Comparison of ENCODE assay signal across 20 mouse cellular contexts in genomic region chr19:43919841-43920240, GRCm38 (mm10). TPM values are rescaled to one million over a fixed set of nuclear protein-coding genes. Genes with fewer than 3 reads are reported as not detected.
DNase-seq lines count a peak whose midpoint lies in the region; ATAC-seq and TF ChIP-seq lines count a peak whose summit lies in the region.
"Had no signal": no experiment of that assay in that cellular context is flagged by ENCODE, and none has a peak within 500 bp of the region (broad histone marks: within the 10 kb centered on the region; RNA-seq: fewer than 3 reads in every experiment).

No protein-coding gene starts in this region.

- no peaks in the 10 kb centered on the region for H3K79me2 ChIP-seq in CH12.LX (replicated peaks; ENCODE audit: control insufficient read depth, extremely low read depth, insufficient read depth, poor library complexity, severe bottlenecking)

- dilution Hi-C loops in CH12.LX (cut with MboI; ENCODE audit: extremely low pct_ligation_motif_present, extremely low pct_unique_long_range_greater_than_20kb, low sequenced_read_pairs), result no loop called here

- H3K4me1 ChIP-seq in kidney, embryonic 15.5 days, result peaks cover 51% of the 10 kb centered on the region
- H3K4me1 ChIP-seq in CH12.LX (ENCODE audit: control insufficient read depth in 1 of 2, insufficient read depth in 2 of 2), result peaks cover 4 to 21% of the 10 kb centered on the region in 2 experiments; a peak in 2 of 4 replicates
- peaks cover 20% of the 10 kb centered on the region for H3K4me1 ChIP-seq in hindbrain, embryonic 10.5 days (replicated peaks)

- H3K27ac ChIP-seq in kidney, embryonic 15.5 days, result no peak overlapping the region; the same call in 1 of the 2 replicates
- H3K27ac ChIP-seq in CH12.LX (ENCODE audit: insufficient read depth, low read depth), result no peak overlapping the region
- no peak overlapping the region for H3K27ac ChIP-seq in hindbrain, embryonic 10.5 days
- H3K27ac ChIP-seq: forebrain, embryonic 13.5 days; intestine, embryonic 15.5 days; liver, embryonic 13.5 days; midbrain, embryonic 10.5 days; neural tube, embryonic 13.5 days had no signal

- in situ Hi-C loops in CH12.LX (cut with MboI; ENCODE audit: low pct_ligation_motif_present, low pct_unique_long_range_greater_than_20kb, low sequenced_read_pairs), result no loop called here

- no peak overlapping the region for H3K4me3 ChIP-seq in kidney, embryonic 15.5 days (replicated peaks)
- H3K4me3 ChIP-seq in CH12.LX (replicated peaks in 1 of 3; ENCODE audit: low read depth in 2 of 3, low read length in 2 of 3, poor library complexity in 1 of 3), result no peak overlapping the region
- no peak overlapping the region for H3K4me3 ChIP-seq in hindbrain, embryonic 10.5 days
- H3K4me3 ChIP-seq: forebrain, embryonic 13.5 days; intestine, embryonic 15.5 days; myocyte; neural tube, embryonic 13.5 days had no signal

- no peaks in the 10 kb centered on the region for H3K27me3 ChIP-seq in kidney, embryonic 15.5 days
- H3K27me3 ChIP-seq in CH12.LX (replicated peaks), result no peaks in the 10 kb centered on the region
- peaks cover 13% of the 10 kb centered on the region for H3K27me3 ChIP-seq in hindbrain, embryonic 10.5 days (ENCODE audit: insufficient read depth, poor library complexity, severe bottlenecking)
- H3K27me3 ChIP-seq: forebrain, embryonic 13.5 days; intestine, embryonic 15.5 days; neural tube, embryonic 13.5 days had no signal

- ATAC-seq in kidney, embryonic 15.5 days (replicated peaks; ENCODE audit: low FRiP score), result no peak
- ATAC-seq: forebrain, embryonic 13.5 days; hindbrain, embryonic 16.5 days; intestine, embryonic 15.5 days; midbrain, embryonic 16.5 days had no signal

- TF ChIP-seq CTCF in CH12.LX (conservative IDR thresholded peaks at IDR 0.05 in 1 of 2, IDR thresholded peaks at IDR 0.05 in 1 of 2; ENCODE audit: low read depth in 2 of 2, low read length in 2 of 2), result no peak

- no peak for TF ChIP-seq RAD21 in CH12.LX (IDR thresholded peaks at IDR 0.05; ENCODE audit: low read depth, low read length)

- 0 out of 2 replicates have a peak overlapping the region, but pooled peaks have one; percentile 57 for H3K4me2 ChIP-seq in kidney, embryonic 15.5 days
- H3K4me2 ChIP-seq in CH12.LX (ENCODE audit: insufficient read depth, low read depth, poor library complexity, severe bottlenecking), result no peak overlapping the region

- no peak for TF ChIP-seq EP300 in CH12.LX (IDR thresholded peaks at IDR 0.05; ENCODE audit: low read length)

- no peak overlapping the region for H3K9ac ChIP-seq in kidney, embryonic 15.5 days
- no peak overlapping the region for H3K9ac ChIP-seq in CH12.LX (ENCODE audit: insufficient read depth, low read depth)
- H3K9ac ChIP-seq: forebrain, embryonic 13.5 days; intestine, embryonic 15.5 days; liver, embryonic 13.5 days; neural tube, embryonic 13.5 days had no signal

- H3K9me3 ChIP-seq in kidney, embryonic 15.5 days (replicated peaks), result no peaks in the 10 kb centered on the region
- H3K9me3 ChIP-seq in CH12.LX (replicated peaks; ENCODE audit: low read length), result peaks cover 4% of the 10 kb centered on the region
- H3K9me3 ChIP-seq in hindbrain, embryonic 10.5 days, result peaks cover 6% of the 10 kb centered on the region; the same call in 1 of the 2 replicates
- H3K9me3 ChIP-seq: intestine, embryonic 15.5 days; liver, embryonic 13.5 days; midbrain, embryonic 10.5 days had no signal

- 91% methylated on average over 4 of the region's 4 CpGs for WGBS in kidney, embryonic 15.5 days
- 89% methylated on average over 4 of the region's 4 CpGs for WGBS in hindbrain, embryonic 10.5 days

- no peak for TF ChIP-seq POLR2A in CH12.LX (IDR thresholded peaks at IDR 0.05; ENCODE audit: low read depth, low read length)

- H3K36me3 ChIP-seq in kidney, embryonic 15.5 days, result peaks cover 11% of the 10 kb centered on the region
- peaks cover 0 to 14% of the 10 kb centered on the region in 2 experiments for H3K36me3 ChIP-seq in CH12.LX (replicated peaks in 1 of 2; ENCODE audit: control insufficient read depth in 1 of 2, insufficient read depth in 1 of 2, low read length in 1 of 2)
- 0 out of 2 replicates have a peak, but pooled peaks cover 5% of the 10 kb centered on the region for H3K36me3 ChIP-seq in hindbrain, embryonic 10.5 days
- H3K36me3 ChIP-seq: intestine, embryonic 15.5 days; liver, embryonic 13.5 days; midbrain, embryonic 10.5 days; neural tube, embryonic 13.5 days had no signal

- DNase-seq in kidney, postnatal 25 days, result no peak
- DNase-seq in 3T3-L1 (ENCODE audit: low read depth, low spot score) (peak; percentile 27), CH12.LX (ENCODE audit: extremely low read depth) (no peak), ZHBTc4 (ENCODE audit: low read depth, low spot score) (peak; percentile 59)
- no peak for DNase-seq in cerebellum, adult 9-10 months
- DNase-seq in hindbrain, embryonic 10.5 days (ENCODE audit: low spot score), result no peak
- no peak for DNase-seq in cerebellum, adult 11 months
- DNase-seq: cerebellum, adult 18-20 months; cerebellum, postnatal 36 days; layer of hippocampus, adult 9-11 months; liver, embryonic 13.5 days; thymus, postnatal 14 days had no signal

TF ChIP-seq in CH12.LX, 34 proteins besides CTCF, POLR2A, EP300 and RAD21:
- no peak for TF ChIP-seq RCOR1 (conservative IDR thresholded peaks at IDR 0.05; ENCODE audit: low read depth, low read length)
- TF ChIP-seq ZC3H11A (IDR thresholded peaks at IDR 0.05; ENCODE audit: low read depth, low read length), result no peak
- no peak for TF ChIP-seq MAX (IDR thresholded peaks at IDR 0.05; ENCODE audit: low read length)
- peak; percentile 27; the same call in 1 of the 2 replicates for TF ChIP-seq HCFC1 (IDR thresholded peaks at IDR 0.05; ENCODE audit: low read depth, low read length)
- no peak for TF ChIP-seq ZNF384 (IDR thresholded peaks at IDR 0.05; ENCODE audit: low read depth, low read length)
- no peak for TF ChIP-seq JUN (IDR thresholded peaks at IDR 0.05; ENCODE audit: insufficient read depth, low read depth, low read length)
- no peak for TF ChIP-seq UBTF (IDR thresholded peaks at IDR 0.05; ENCODE audit: low read depth, low read length)
- TF ChIP-seq MEF2A (IDR thresholded peaks at IDR 0.05; ENCODE audit: borderline replicate concordance, low read depth, low read length), result no peak
- TF ChIP-seq GABPA (IDR thresholded peaks at IDR 0.05; ENCODE audit: insufficient replicate concordance, low read depth, low read length), result no peak

RNA-seq across cellular contexts. Expression of gene Dnmbp, which starts 20.1 kb away (rescaled TPM):
- polyA plus RNA-seq in kidney, embryonic 15.5 days (2015; fragmentation: Nextera tagmentation; extraction: Ambion mirVana), result 23.7 and 24.4 TPM in 2 replicates
- total RNA-seq in CH12.LX (2012; rRNA removed), result 2.3 and 2.6 TPM in 2 replicates
- 1.8 and 1.9 TPM in 2 replicates for total RNA-seq in CH12.LX (2014; rRNA removed)
- 4.7 and 5.4 TPM in 2 replicates for polyA plus RNA-seq in CH12.LX (2012; ENCODE audit: insufficient read length, low read depth)
- polyA plus RNA-seq in hindbrain, embryonic 10.5 days (2016; fragmentation: Nextera tagmentation; extraction: Ambion mirVana), result 16.2 and 16.4 TPM in 2 replicates

Comparison
In these comparisons a context has a peak if more than half of its experiments do, and no peak if none do; other contexts are left out.
1. DNase-seq: peak in 3T3-L1 (single experiment) and ZHBTc4 (single experiment); none in kidney, postnatal 25 days (0 of 2), CH12.LX (single experiment), cerebellum, adult 9-10 months (single experiment), hindbrain, embryonic 10.5 days (single experiment) and cerebellum, adult 11 months (single experiment).